Mouse (Mus musculus) heart, embryonic 16.5 days (tissue): ENCODE results near the gene Icam1. TPM values are rescaled to one million over a fixed set of nuclear protein-coding genes. Genes with fewer than 3 reads are reported as not detected.
A peak's percentile ranks its signal among the peaks of the same experiment; 100 is the strongest.

ENCODE experiments used
- ATAC-seq: fragments of 200-750 bp; cut with Nextera tagmentation; replicated peaks from 2 replicates; pipeline ENCODE4 v1.8.0; 2017; ENCODE audit warnings: moderate number of reproducible peaks; ENCODE audit not compliant: insufficient read depth, low FRiP score; ENCODE audit errors: extremely low read depth
- H3K27ac ChIP-seq: fragments of 300-500 bp; sonication (generic); 2 replicates; pipeline ENCODE4 v1.5.1; 2014; ENCODE audit warnings: mild to moderate bottlenecking, low read length, control low read depth, moderate library complexity
- H3K27me3 ChIP-seq: fragments of 300-500 bp; sonication (generic); 2 replicates; pipeline ENCODE4 v1.6.1; 2014; ENCODE audit warnings: low read length, mixed read lengths; ENCODE audit not compliant: control insufficient read depth, insufficient read depth
- H3K36me3 ChIP-seq: fragments of 300-500 bp; sonication (generic); 2 replicates; pipeline ENCODE4 v1.6.1; 2014; ENCODE audit not compliant: control insufficient read depth, insufficient read depth
- H3K4me1 ChIP-seq: fragments of 300-500 bp; sonication (generic); 2 replicates; pipeline ENCODE4 v1.6.1; 2014; ENCODE audit warnings: low read length, mixed read lengths; ENCODE audit not compliant: control insufficient read depth, insufficient read depth
- H3K4me2 ChIP-seq: fragments of 300-500 bp; sonication (generic); 2 replicates; pipeline ENCODE4 v1.6.1; 2014; ENCODE audit warnings: low read depth, mild to moderate bottlenecking, control low read depth, low read length
- H3K4me3 ChIP-seq: fragments of 300-500 bp; sonication (generic); 2 replicates; pipeline ENCODE4 v1.5.1; 2014; ENCODE audit warnings: mild to moderate bottlenecking, control low read depth, low read length
- H3K9ac ChIP-seq: fragments of 300-500 bp; sonication (generic); 2 replicates; pipeline ENCODE4 v1.6.1; 2014; ENCODE audit warnings: low read length, control low read depth
- H3K9me3 ChIP-seq: fragments of 300-500 bp; sonication (generic); replicated peaks from 2 replicates; pipeline ENCODE4 v1.6.1; 2016; ENCODE audit warnings: low read length; ENCODE audit not compliant: control insufficient read depth
- WGBS: fragments of 180-500 bp; shearing (Covaris S2); extraction: QIAGEN DNeasy Blood & Tissue Kit; methylation state at CpG from one replicate; pipeline ENCODE4 v1.1.7; 2014; 5-methylcytosine and 5-hydroxymethylcytosine counted together
- polyA plus RNA-seq: library from polyadenylated mRNA; unstranded; fragments of >200 nt; fragmentation: Nextera tagmentation; extraction: Ambion mirVana; gene quantifications from 2 replicates; pipeline ENCODE4 v1.2.1, GENCODE M21; 2015

Gene Icam1
- polyA plus RNA-seq, 1 experiment from 2014 or later, result 29.6 TPM

DNA sequence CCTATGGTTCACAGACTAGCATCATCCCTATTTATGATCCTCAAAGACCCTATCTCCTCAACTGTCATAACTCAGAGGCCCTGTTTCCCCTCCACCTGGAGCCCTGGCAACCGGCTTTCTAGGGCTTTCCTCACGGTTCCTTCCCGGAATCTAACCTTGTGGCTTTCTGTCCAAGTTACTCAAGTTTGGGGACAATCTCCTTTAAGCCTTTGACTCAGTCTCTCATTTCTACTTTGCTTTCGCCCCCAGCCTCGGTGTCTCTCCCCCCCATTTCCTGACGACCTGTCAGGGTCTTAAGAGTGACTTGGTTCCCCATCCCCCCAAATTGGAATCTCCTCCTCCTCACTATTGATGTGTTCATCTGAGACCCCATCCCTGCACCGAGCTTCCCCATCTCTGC, 16.7 kb downstream of the Icam1 start:
- Histone ChIP-seq H3K9ac (no peak overlapping the region; the same call in 1 of the 2 replicates), H3K27me3 (peaks cover 55% of the 10 kb centered on the region), H3K4me2 (peak overlapping the region; percentile 95), H3K36me3 (no peaks in the 10 kb centered on the region), H3K4me1 (peaks cover 50% of the 10 kb centered on the region), H3K4me3 (peak overlapping the region; percentile 62), H3K9me3 (no peaks in the 10 kb centered on the region), H3K27ac (no peak overlapping the region)
- WGBS, result 3% methylated on average over 7 of the region's 7 CpGs
- ATAC-seq, result no peak

DNA sequence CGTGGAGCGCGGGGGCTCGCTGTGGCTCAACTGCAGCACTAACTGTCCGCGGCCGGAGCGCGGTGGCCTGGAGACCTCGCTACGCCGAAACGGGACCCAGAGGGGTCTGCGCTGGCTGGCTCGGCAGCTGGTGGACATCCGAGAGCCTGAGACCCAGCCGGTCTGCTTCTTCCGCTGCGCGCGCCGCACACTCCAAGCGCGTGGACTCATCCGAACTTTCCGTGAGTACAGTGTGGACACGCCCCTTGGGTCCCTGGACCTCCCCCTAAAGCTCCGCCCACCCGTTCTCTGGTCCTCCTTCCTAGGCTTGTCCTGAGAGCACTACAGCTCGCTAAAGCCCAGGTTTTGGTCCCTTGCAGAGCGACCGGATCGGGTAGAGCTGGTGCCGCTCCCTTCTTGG, 17.4 kb downstream of the Icam1 start:
- no peaks in the 10 kb centered on the region for H3K36me3 ChIP-seq
- peaks cover 61% of the 10 kb centered on the region for H3K27me3 ChIP-seq
- H3K4me3 ChIP-seq, result peak overlapping the region; percentile 60
- WGBS, result under 1% methylated on average over 34 of the region's 34 CpGs
- peaks cover 55% of the 10 kb centered on the region for H3K4me1 ChIP-seq
- no peaks in the 10 kb centered on the region for H3K9me3 ChIP-seq
- peak overlapping the region; percentile 62 for H3K9ac ChIP-seq
- H3K27ac ChIP-seq, result no peak overlapping the region
- peak overlapping the region; percentile 95 for H3K4me2 ChIP-seq
- ATAC-seq, result 0 out of 2 replicates have a peak, but pooled peaks have one; percentile 28

DNA sequence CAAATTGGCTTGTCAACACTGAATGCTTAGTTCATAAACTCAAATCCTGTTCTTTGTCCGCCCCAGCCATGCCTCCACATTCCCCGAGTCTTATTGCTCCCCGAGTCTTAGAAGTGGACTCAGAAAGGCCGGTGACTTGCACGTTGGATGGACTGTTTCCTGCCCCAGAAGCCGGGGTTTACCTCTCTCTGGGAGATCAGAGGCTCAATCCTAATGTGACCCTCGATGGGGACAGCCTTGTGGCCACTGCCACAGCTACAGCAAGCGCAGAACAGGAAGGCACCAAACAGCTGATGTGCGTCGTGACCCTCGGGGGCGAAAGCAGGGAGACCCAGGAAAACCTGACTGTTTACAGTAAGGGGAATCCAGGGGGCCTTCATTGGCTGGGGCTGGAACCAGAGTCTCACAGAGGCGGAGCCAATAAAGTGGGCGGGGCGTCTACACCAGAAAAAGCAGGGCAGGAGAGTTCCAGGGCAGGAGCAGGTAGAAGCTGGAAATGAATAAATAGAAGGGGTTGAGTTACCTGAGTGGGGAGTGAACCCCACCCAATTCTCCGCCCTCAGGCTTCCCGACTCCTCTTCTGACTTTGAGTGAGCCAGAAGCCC, 18.8 kb downstream of the Icam1 start:
- ATAC-seq, result no peak
- H3K27me3 ChIP-seq, result peaks cover 65% of the 10 kb centered on the region
- H3K9me3 ChIP-seq, result no peaks in the 10 kb centered on the region
- peaks cover 48% of the 10 kb centered on the region for H3K4me1 ChIP-seq
- no peaks in the 10 kb centered on the region for H3K36me3 ChIP-seq
- WGBS, result 4% methylated on average over 17 of the region's 17 CpGs
- no peak overlapping the region for H3K27ac ChIP-seq
- no peak overlapping the region for H3K9ac ChIP-seq
- no peak overlapping the region for H3K4me2 ChIP-seq
- H3K4me3 ChIP-seq, result 0 out of 2 replicates have a peak overlapping the region, but pooled peaks have one; percentile 6

DNA sequence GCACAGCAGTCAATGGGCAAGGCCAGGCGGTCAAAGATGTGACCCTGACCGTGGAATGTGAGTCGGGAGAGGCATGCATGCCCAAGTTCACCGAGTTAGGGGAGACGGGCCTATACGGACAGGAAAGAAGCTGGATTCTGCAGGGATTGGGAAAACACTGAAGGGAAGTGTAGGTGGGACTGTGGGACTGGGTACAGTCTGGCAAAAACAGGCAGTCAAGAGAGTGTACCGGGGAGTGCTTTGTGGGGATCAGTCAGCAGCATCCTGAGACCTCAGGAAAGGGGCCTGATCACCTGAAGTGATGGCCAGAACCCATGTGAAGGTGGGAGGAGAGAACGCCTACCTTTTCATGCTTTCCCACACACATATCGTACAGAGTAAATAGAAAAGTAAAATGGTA, 19.8 kb downstream of the Icam1 start:
- Histone ChIP-seq H3K36me3 (no peaks in the 10 kb centered on the region), H3K27ac (no peak overlapping the region), H3K4me2 (no peak overlapping the region), H3K27me3 (peaks cover 65% of the 10 kb centered on the region), H3K4me3 (no peak overlapping the region), H3K4me1 (peaks cover 39% of the 10 kb centered on the region), H3K9me3 (no peaks in the 10 kb centered on the region), H3K9ac (no peak overlapping the region)
- no peak for ATAC-seq
- 34% methylated on average over 9 of the region's 9 CpGs for WGBS

DNA sequence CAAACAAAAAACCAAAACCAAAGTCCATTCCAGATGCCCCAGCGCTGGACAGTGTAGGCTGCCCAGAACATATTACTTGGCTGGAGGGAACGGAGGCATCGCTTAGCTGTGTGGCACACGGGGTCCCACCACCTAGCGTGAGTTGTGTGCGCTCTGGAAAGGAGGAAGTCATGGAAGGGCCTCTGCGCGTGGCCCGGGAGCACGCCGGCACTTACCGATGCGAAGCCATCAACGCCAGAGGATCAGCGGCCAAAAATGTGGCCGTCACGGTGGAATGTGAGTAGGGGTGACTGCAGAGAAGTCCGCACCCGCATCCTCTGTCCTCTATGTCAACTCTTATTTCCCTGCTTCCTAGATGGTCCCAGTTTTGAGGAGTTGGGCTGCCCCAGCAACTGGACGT, 20.4 kb downstream of the Icam1 start:
- Histone ChIP-seq H3K36me3 (no peaks in the 10 kb centered on the region), H3K4me1 (peaks cover 33% of the 10 kb centered on the region), H3K9me3 (no peaks in the 10 kb centered on the region), H3K27ac (no peak overlapping the region), H3K4me3 (peak overlapping the region; percentile 6; the same call in 1 of the 2 replicates), H3K27me3 (peaks cover 65% of the 10 kb centered on the region), H3K9ac (no peak overlapping the region), H3K4me2 (peak overlapping the region; percentile 71; the same call in 1 of the 2 replicates)
- no peak for ATAC-seq
- WGBS, result 12% methylated on average over 20 of the region's 20 CpGs

DNA sequence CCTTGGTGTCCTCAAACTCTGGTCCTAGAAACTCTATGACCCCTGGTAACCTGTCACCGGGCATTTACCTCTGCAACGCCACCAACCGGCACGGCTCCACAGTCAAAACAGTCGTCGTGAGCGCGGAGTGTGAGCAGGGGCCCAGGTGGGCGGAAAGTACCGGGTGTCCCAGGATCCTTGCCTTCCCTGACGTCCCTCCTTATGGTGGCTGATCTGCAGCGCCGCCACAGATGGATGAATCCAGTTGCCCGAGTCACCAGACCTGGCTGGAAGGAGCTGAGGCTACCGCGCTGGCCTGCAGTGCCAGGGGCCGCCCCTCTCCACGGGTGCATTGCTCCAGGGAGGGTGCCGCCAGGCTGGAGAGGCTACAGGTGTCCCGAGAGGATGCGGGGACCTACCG, 20.9 kb downstream of the Icam1 start:
- Histone ChIP-seq H3K4me2 (peak overlapping the region; percentile 71), H3K4me3 (no peak overlapping the region; the same call in none of the 2 replicates), H3K4me1 (peaks cover 31% of the 10 kb centered on the region), H3K27ac (no peak overlapping the region), H3K9ac (no peak overlapping the region), H3K27me3 (peaks cover 64% of the 10 kb centered on the region), H3K9me3 (no peaks in the 10 kb centered on the region), H3K36me3 (no peaks in the 10 kb centered on the region)
- 3% methylated on average over 22 of the region's 22 CpGs for WGBS
- ATAC-seq, result no peak

DNA sequence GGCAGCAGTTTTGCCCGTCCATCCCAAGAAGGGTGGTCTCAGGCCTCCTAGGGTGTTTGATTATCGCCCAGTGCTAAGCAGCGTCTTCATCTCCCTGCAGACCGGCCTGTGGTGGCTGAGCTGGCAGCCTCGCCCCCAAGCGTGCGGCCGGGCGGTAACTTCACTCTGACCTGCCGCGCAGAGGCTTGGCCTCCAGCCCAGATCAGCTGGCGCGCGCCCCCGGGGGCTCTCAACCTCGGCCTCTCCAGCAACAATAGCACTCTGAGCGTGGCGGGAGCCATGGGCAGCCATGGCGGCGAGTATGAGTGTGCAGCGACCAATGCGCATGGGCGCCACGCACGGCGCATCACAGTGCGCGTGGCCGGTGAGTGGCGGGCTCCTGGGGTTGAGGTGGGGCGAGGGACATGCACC, 21.7 kb downstream of the Icam1 start:
- Histone ChIP-seq H3K4me2 (peak overlapping the region; percentile 71), H3K27me3 (peaks cover 55% of the 10 kb centered on the region), H3K9me3 (no peaks in the 10 kb centered on the region), H3K36me3 (no peaks in the 10 kb centered on the region), H3K4me3 (peak overlapping the region; percentile 34), H3K27ac (peak overlapping the region; percentile 52; the same call in 1 of the 2 replicates), H3K9ac (peak overlapping the region; percentile 60), H3K4me1 (peaks cover 25% of the 10 kb centered on the region)
- ATAC-seq, result peak; percentile 67
- WGBS, result 2% methylated on average over 31 of the region's 31 CpGs

DNA sequence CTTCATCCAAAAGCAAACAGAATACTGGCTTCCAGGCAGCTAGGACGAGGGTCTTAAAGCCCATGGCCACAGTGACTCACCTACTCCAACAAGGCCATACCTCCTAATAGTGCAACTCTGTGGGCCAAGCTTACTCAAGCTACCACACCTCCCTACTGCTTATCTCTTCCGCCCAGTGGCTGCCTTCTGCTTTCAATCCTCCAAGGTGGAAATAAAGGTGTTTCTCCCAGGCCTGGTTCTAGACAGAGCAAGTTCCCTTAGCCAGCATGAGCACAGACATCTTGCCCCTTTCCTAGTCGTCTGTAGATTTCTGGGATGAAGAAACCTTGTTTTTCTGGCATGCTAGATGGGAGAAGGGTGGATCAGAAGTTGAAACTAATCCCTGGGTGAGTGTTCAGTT, 24.0 kb downstream of the Icam1 start:
- 79% methylated on average over 3 of the region's 3 CpGs for WGBS
- H3K4me2 ChIP-seq, result no peak overlapping the region
- no peak overlapping the region for H3K9ac ChIP-seq
- H3K4me3 ChIP-seq, result no peak overlapping the region
- ATAC-seq, result no peak
- H3K9me3 ChIP-seq, result no peaks in the 10 kb centered on the region
- no peaks in the 10 kb centered on the region for H3K36me3 ChIP-seq
- peaks cover 36% of the 10 kb centered on the region for H3K27me3 ChIP-seq
- H3K4me1 ChIP-seq, result peaks cover 13% of the 10 kb centered on the region
- H3K27ac ChIP-seq, result no peak overlapping the region

DNA sequence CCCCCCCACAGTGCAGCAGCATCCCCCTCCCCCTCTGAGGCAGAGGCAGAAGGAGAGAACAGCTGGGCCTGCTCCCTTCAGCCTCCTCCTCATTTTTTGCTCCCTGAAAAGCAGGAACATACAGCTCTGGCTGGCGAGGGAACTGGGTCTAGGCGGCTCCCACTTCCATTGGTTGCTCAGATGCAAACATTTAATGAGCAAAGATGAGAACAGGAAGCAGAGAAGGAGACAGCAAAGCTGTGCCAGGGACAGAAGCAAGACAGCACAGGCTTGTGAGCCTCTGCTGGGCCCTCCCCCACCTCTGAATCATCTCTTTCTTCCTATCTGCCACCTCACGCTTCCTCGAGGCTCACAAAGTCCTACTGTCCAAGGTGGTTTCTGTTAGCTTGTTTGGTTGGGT, 25.5 kb downstream of the Icam1 start:
- Histone ChIP-seq H3K4me2 (no peak overlapping the region), H3K9ac (no peak overlapping the region), H3K27ac (no peak overlapping the region), H3K4me1 (peaks cover 13% of the 10 kb centered on the region), H3K36me3 (no peaks in the 10 kb centered on the region), H3K4me3 (no peak overlapping the region), H3K27me3 (peaks cover 21% of the 10 kb centered on the region), H3K9me3 (no peaks in the 10 kb centered on the region)
- no peak for ATAC-seq
- WGBS, result 56% methylated on average over 4 of the region's 4 CpGs
